Mouse (Mus musculus) limb, embryonic 10.5 days (tissue): ENCODE measurements around the gene Itih1. TPM values are rescaled to one million over a fixed set of nuclear protein-coding genes. Genes with fewer than 3 reads are reported as not detected.

Experiments used
- DNase-seq: peaks from one replicate; pipeline ENCODE4 v3.0.0-alpha.2; 2017; ENCODE audit warnings: low spot score
- H3K27ac ChIP-seq: fragments of 300-500 bp; sonication (generic); 2 replicates; pipeline ENCODE4 v1.5.1; 2016; ENCODE audit warnings: mild to moderate bottlenecking
- H3K27me3 ChIP-seq: fragments of 300-500 bp; sonication (generic); 2 replicates; pipeline ENCODE4 v1.6.1; 2016; ENCODE audit warnings: low read depth, mild to moderate bottlenecking; ENCODE audit not compliant: poor library complexity, severe bottlenecking
- H3K36me3 ChIP-seq: fragments of 300-500 bp; sonication (generic); 2 replicates; pipeline ENCODE4 v1.6.1; 2016; ENCODE audit warnings: mild to moderate bottlenecking, moderate library complexity
- H3K4me1 ChIP-seq: fragments of 300-500 bp; sonication (generic); 2 replicates; pipeline ENCODE4 v1.6.1; 2016
- H3K4me3 ChIP-seq: fragments of 300-500 bp; sonication (generic); 2 replicates; pipeline ENCODE4 v1.5.1; 2016; ENCODE audit warnings: mild to moderate bottlenecking, moderate library complexity
- H3K9me3 ChIP-seq: fragments of 300-500 bp; sonication (generic); replicated peaks from 2 replicates; pipeline ENCODE4 v1.6.1; 2016; ENCODE audit warnings: mild to moderate bottlenecking
- WGBS: fragments of 180-500 bp; shearing (Covaris S2); methylation state at CpG from one replicate; pipeline ENCODE4 v1.1.7; 2016; 5-methylcytosine and 5-hydroxymethylcytosine counted together
- polyA plus RNA-seq: library from polyadenylated mRNA; unstranded; fragments of >200 nt; fragmentation: Nextera tagmentation; extraction: Ambion mirVana; gene quantifications from 2 replicates; pipeline ENCODE4 v1.2.1, GENCODE M21; 2016

The Itih1 gene
- polyA plus RNA-seq, 1 experiment from 2014 or later: not detected

DNA sequence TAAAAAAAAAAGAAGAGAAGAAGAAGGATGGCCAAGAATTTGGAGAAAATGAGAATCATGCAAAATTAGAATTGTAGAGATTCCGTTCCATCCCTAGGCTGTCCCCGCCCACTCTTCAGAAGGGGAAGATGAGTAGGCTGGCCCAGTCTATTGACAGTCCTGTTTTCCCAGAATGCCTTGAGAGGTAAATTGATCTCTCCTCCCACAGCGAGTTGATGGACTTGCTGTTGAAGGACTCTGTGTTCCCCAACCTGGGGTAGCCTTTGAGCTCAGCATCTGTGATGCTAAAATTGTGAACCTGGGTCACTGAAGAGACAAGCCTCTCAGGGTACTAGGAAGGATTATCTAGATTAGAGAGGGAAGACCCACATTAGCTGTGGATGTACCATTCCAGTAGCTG, 17.6 kb downstream of the Itih1 start:
- Histone ChIP-seq H3K27me3 (no peaks in the 10 kb centered on the region), H3K4me1 (no peaks in the 10 kb centered on the region), H3K4me3 (no peak overlapping the region), H3K9me3 (no peaks in the 10 kb centered on the region), H3K27ac (no peak overlapping the region), H3K36me3 (no peaks in the 10 kb centered on the region)
- WGBS: 91% methylated on average over 3 of the region's 3 CpGs
- no peak for DNase-seq

DNA sequence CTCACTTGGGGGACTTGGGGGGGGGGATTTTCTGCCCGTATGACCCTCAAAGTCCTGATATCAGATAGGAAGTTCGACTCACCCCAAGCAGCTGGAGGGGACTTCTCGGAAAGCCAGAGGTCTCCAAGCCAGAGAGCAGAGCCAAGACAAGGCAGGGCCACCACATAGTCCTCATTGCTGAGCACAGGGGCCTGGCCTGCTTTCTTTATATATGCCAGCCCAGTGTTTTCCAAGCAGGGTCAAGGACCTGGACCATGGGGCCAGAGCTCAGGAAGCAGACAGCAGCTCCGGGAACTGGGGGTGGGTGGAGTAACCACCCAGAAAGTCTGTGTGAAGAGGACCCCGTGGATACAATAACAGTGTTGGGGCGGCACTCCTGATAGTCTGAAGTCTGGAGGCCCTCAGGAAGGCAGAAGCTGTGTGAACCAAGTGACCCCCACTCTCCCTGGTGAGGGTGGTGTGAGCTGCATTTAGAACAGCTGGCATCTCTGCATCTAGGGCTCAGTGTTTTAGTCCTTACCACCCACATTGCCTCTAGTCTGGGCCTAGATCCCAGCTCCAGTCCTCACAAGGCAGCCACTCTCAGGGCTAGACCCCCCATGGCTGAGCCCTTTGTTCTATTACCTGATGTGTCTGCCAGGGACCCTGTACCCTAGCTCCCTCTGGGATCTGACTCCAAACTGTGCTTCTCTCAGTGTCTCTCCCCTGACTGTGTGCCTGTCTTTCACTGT, 19.5 kb downstream of the Itih1 start, which contains the start of gene Itih3:
Gene Itih3 (minus strand): TSS at position 386 of the 731 bp plus-strand sequence.
- Histone ChIP-seq H3K4me1 (no peaks in the 10 kb centered on the region), H3K27me3 (no peaks in the 10 kb centered on the region), H3K9me3 (no peaks in the 10 kb centered on the region), H3K36me3 (no peaks in the 10 kb centered on the region), H3K27ac (no peak within 1 kb of the TSS), H3K4me3 (no peak within 1 kb of the TSS)
- DNase-seq: no peak
- WGBS: 81% methylated on average over 6 of the region's 6 CpGs

DNA sequence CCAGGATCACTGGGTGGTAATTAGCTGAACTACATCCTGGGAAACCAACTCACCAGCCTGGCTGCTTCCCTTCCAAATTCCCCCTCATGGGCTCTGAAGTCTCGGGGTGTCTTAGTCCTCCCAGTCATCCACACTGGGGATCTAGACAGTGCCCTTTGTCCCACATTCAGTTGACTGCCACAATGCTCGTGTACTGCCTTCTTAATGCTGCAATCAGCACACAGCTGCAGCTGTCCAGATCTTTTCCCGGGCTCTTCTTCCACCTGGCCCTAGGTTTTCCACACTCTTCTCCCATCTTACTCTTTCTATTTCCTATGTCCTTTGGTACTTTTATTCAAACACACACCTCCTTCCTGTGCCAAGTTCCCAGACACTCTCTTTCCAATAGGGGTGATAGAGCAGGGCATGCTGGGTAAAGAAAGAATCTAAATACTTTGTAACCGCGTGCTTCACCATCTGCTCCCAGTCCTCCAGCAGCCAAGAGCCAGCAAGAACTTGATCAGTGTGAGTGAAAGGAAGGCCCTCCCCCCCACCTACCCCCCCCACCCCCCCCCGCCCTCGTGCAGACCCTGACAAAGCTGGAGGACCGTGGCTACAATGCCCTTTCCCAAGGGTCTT, 20.9 kb downstream of the Itih1 start:
- Histone ChIP-seq H3K27ac (no peak overlapping the region), H3K4me1 (no peaks in the 10 kb centered on the region), H3K36me3 (no peaks in the 10 kb centered on the region), H3K4me3 (no peak overlapping the region), H3K27me3 (no peaks in the 10 kb centered on the region), H3K9me3 (no peaks in the 10 kb centered on the region)
- WGBS: 67% methylated on average over 8 of the region's 8 CpGs
- DNase-seq: no peak

DNA sequence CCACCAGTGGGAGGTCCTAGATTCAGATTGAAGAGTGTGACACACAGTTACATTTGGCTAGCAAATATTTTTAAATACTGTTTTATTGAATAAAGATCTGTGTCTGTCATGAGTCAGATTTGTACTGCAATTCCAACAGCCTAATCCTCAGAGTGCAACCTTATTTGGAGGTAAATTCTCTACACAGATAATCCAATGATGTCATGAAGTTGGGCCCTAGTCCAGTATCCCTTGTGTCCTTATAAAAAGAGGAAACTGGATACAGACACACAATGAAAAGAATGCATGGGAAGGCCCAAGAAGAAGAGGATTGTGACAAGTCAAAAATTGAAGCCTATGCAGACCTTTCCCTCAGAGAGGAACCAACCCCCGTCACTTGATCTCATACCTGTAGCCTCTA, 26.6 kb downstream of the Itih1 start:
- H3K36me3 ChIP-seq: no peaks in the 10 kb centered on the region
- no peaks in the 10 kb centered on the region for H3K4me1 ChIP-seq
- DNase-seq: no peak
- 94% methylated on average over 1 of the region's 1 CpGs for WGBS
- no peaks in the 10 kb centered on the region for H3K27me3 ChIP-seq
- no peak overlapping the region for H3K4me3 ChIP-seq
- H3K27ac ChIP-seq: no peak overlapping the region
- no peaks in the 10 kb centered on the region for H3K9me3 ChIP-seq

DNA sequence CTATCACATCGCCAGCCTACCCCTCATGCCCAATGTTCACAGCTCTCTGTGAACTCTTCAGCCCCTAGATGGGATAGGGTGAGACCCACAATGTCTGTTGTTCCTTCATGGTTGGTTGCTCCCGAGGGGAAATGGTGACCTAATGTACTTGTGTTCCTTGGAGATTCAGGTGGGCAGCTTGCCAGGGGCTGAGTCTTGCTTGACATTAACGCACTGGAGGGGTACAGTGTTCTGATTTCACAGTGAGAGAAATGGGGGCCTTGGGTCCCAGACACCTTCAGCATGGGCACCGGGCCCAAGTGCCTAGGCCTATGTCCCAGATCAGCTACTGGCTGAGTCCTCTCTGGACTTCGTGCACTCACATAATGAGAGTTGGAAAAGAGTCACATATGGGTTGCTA, 29.7 kb downstream of the Itih1 start:
- H3K4me1 ChIP-seq: no peaks in the 10 kb centered on the region
- no peaks in the 10 kb centered on the region for H3K9me3 ChIP-seq
- no peak overlapping the region for H3K27ac ChIP-seq
- 90% methylated on average over 5 of the region's 5 CpGs for WGBS
- no peak overlapping the region for H3K4me3 ChIP-seq
- no peaks in the 10 kb centered on the region for H3K27me3 ChIP-seq
- no peaks in the 10 kb centered on the region for H3K36me3 ChIP-seq
- DNase-seq: no peak

DNA sequence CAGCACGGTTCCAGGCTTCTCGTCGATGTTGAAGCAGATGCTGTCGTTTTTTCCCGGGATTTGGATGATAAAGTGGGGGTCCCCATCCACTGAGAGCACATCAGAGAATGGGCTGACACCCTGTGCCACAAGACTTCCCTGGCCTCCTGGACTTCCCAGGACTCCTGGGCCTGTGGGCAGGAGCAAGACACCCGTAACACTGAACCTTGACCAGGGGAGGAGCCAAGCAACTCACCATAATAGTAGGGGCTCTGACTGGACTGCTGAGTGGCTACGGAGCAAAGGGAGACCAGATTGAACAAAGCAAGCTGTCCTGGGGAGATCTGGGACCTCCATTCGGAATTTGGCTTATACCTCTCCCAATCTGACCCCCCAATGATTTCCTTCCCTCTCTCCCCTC, 30.4 kb downstream of the Itih1 start:
- H3K27me3 ChIP-seq: no peaks in the 10 kb centered on the region

DNA sequence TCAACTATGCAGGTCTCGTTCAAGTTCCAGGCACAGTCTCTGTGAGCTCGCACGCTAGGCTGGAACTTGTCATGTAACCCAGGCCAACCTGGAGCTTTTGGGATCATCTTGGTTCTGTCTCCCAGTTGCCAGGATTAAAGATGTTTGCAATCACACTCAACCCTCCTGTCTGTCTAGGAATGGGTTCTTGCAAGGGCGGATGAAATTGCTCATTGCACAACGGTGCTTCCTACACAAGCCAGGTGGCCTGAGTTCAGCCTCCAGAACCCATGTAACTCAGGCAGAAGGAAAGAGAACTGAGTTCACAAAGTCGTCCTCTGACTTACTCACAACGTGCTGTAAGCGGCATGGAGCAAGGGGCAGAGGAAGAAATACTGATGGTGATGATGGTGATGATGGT, 31.9 kb downstream of the Itih1 start:
- H3K4me1 ChIP-seq: no peaks in the 10 kb centered on the region
- WGBS: 92% methylated on average over 8 of the region's 8 CpGs
- no peak overlapping the region for H3K4me3 ChIP-seq
- H3K27me3 ChIP-seq: no peaks in the 10 kb centered on the region
- no peak for DNase-seq
- H3K27ac ChIP-seq: no peak overlapping the region
- no peaks in the 10 kb centered on the region for H3K9me3 ChIP-seq
- H3K36me3 ChIP-seq: no peaks in the 10 kb centered on the region

More for the DNA sequence above, 30.4 kb downstream of the Itih1 start:
- Histone ChIP-seq H3K4me1 (no peaks in the 10 kb centered on the region), H3K36me3 (no peaks in the 10 kb centered on the region), H3K4me3 (no peak overlapping the region), H3K9me3 (no peaks in the 10 kb centered on the region), H3K27ac (no peak overlapping the region)
- no peak for DNase-seq
- 82% methylated on average over 8 of the region's 8 CpGs for WGBS

DNA sequence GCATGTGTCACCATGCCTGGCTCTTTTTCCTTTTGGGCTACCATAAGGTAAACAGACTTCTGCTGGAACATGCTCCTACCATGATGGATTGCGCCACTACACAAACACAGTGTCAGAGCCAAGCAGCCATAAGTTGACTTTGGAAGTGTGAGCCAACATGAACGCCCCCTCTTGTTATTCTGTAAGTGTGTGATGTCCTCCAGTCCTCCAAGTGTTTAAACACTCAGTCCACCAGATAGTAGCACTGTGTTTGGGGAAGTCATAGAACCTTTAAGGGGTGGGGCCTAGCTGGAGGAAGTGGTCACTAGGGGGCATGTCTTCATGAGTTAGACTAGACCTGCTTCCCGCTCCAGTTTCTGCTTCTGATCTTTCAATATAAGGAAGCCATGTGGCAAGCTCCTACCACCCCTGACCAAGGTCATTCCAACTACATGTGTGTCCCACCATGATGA, 35.2 kb downstream of the Itih1 start:
- Histone ChIP-seq H3K4me1 (no peaks in the 10 kb centered on the region), H3K27ac (no peak overlapping the region), H3K4me3 (no peak overlapping the region), H3K9me3 (no peaks in the 10 kb centered on the region), H3K27me3 (no peaks in the 10 kb centered on the region), H3K36me3 (no peaks in the 10 kb centered on the region)
- DNase-seq: no peak
- WGBS: 81% methylated on average over 3 of the region's 3 CpGs

DNA sequence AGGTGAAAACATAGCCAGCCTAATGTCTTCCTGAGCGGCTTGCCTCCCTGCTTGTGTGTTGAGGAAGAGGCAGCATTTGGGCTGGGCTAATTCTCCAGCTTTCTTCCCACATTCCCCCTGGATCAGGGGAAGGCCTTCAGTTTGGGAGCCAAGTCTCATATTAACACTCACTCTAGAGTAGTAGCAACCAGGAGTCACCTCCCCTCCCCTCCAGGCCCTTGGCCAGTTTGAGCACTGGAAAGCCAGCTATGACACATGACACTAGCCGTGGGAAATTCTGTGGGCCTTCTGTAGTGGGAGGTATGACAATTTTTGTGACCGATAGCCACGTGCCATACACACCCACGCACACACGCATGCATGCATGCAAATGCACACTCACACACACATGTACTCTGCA, 37.1 kb downstream of the Itih1 start:
- Histone ChIP-seq H3K27me3 (no peaks in the 10 kb centered on the region), H3K36me3 (no peaks in the 10 kb centered on the region), H3K27ac (no peak overlapping the region), H3K9me3 (no peaks in the 10 kb centered on the region), H3K4me1 (no peaks in the 10 kb centered on the region), H3K4me3 (no peak overlapping the region)
- WGBS: 87% methylated on average over 6 of the region's 6 CpGs
- DNase-seq: no peak

DNA sequence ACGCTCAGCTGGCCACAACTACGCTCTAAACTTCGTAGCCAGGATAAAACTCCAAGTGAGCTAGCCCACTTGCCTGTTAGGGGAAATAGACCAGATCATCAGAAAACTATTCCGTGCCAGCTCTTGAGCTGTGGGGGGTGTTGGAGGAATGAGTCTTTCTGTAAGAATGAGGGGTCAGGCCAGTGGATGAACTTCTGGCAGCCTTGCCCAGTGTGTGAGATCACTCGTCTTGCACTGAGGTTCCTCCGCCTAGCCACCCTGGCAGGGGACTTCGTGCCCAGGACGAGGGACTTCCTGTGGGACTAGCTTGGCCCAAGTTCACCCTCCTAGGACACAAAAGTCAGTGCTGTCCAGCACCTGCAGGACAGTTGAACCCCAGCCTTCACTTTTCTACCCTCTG, 38.8 kb downstream of the Itih1 start:
- no peaks in the 10 kb centered on the region for H3K9me3 ChIP-seq
- 89% methylated on average over 8 of the region's 8 CpGs for whole genome bisulfite sequencing
- H3K36me3 ChIP-seq: no peaks in the 10 kb centered on the region
- H3K27ac ChIP-seq: no peak overlapping the region
- no peak for DNase-seq
- H3K27me3 ChIP-seq: no peaks in the 10 kb centered on the region
- no peak overlapping the region for H3K4me3 ChIP-seq
- H3K4me1 ChIP-seq: no peaks in the 10 kb centered on the region

DNA sequence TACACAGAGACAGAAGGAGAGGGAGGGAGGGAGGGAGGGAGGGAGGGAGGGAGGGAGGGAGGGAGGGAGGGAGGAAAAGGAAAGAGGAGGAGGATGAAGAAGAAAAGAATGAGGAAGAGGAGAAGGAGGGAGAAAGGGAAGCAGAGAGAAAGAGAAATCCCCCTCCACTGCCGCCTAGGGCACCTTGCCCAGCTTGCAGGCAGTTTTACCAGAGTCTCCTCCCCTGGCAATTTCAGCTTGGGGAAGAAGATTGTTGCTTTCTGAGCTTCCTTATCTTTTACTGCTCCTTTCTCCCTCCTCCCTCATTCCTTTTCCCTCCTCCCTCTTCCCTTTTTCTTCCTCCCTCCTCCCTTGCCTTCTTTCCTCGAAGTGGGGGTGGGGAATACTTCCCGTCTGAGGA, 40.1 kb downstream of the Itih1 start:
- Histone ChIP-seq H3K4me3 (no peak overlapping the region), H3K36me3 (no peaks in the 10 kb centered on the region), H3K27ac (no peak overlapping the region), H3K27me3 (no peaks in the 10 kb centered on the region), H3K9me3 (no peaks in the 10 kb centered on the region), H3K4me1 (no peaks in the 10 kb centered on the region)
- DNase-seq: no peak
- WGBS: 72% methylated on average over 3 of the region's 3 CpGs

DNA sequence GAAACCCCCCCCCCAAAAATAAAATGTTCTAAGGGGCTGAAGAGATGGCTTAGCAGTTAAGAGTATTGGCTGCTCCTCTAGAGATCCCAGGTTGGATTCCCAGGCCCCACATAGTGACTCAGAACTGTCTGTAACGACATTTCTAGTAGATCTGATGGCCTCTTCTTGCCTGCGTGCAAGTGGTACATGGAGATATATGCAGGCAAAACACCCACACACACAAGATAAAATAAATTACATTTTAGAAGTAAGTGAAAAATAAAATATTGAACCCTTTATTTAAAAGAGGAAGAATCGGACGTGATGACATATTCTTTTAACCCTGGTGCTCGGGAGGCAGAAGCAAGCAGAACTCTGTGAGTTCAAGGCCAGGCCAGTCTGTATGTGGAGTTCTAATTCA, 40.5 kb downstream of the Itih1 start:
- no peak for DNase-seq
- no peaks in the 10 kb centered on the region for H3K4me1 ChIP-seq
- H3K36me3 ChIP-seq: no peaks in the 10 kb centered on the region
- WGBS: 90% methylated on average over 5 of the region's 5 CpGs
- no peaks in the 10 kb centered on the region for H3K9me3 ChIP-seq
- H3K27ac ChIP-seq: no peak overlapping the region
- H3K27me3 ChIP-seq: no peaks in the 10 kb centered on the region
- no peak overlapping the region for H3K4me3 ChIP-seq

DNA sequence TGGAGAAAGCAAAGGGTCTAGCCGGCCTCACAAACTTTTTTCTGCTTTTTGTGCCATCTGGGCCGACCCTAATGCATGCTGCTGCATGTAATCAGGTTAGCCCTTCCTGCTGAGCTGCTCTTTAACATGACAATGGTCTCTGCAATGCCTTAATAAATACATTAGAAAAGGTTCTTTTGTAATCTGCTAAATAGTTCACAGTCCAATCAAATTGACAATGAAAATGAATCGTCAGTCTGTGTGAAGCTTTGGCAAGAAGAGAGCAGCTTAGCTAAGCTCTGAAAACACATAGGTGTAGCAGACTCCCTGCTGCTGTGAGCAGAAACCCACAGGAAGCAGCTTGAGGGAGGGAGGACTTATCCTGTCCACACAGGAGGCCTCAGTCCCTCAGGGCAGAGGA, 43.1 kb downstream of the Itih1 start:
- no peak overlapping the region for H3K4me3 ChIP-seq
- H3K9me3 ChIP-seq: no peaks in the 10 kb centered on the region
- no peak for DNase-seq
- 76% methylated on average over 3 of the region's 3 CpGs for WGBS
- no peaks in the 10 kb centered on the region for H3K27me3 ChIP-seq
- no peak overlapping the region for H3K27ac ChIP-seq
- H3K4me1 ChIP-seq: peaks cover 22% of the 10 kb centered on the region
- no peaks in the 10 kb centered on the region for H3K36me3 ChIP-seq
